Mouse (Mus musculus) megakaryocyte, embryonic 14.5 days (primary cell): ENCODE results near the gene Cacna1d. TPM values are rescaled to one million over a fixed set of nuclear protein-coding genes. Genes with fewer than 3 reads are reported as not detected.

ENCODE experiments used
- H3K27me3 ChIP-seq: replicated peaks from 2 replicates; pipeline ENCODE3; 2012; ENCODE audit warnings: inconsistent platforms
- H3K36me3 ChIP-seq: replicated peaks from 2 replicates; pipeline ENCODE3; 2012; ENCODE audit warnings: low read length, inconsistent platforms, mixed read lengths
- H3K4me1 ChIP-seq: 2 replicates; pipeline ENCODE4 v1.6.1; 2012; ENCODE audit warnings: inconsistent platforms
- H3K4me3 ChIP-seq: replicated peaks from 2 replicates; pipeline ENCODE3; 2012; ENCODE audit warnings: moderate library complexity, mild to moderate bottlenecking, inconsistent platforms
- H3K9me3 ChIP-seq: 2 replicates; pipeline ENCODE4 v1.6.1; 2012; ENCODE audit warnings: inconsistent platforms
- FLI1 ChIP-seq: IDR thresholded peaks from 2 replicates; pipeline ENCODE4 v1.6.1; 2012; ENCODE audit warnings: low read length, inconsistent platforms, mixed read lengths
- GATA1 ChIP-seq: IDR thresholded peaks from 3 replicates; pipeline ENCODE4 v1.6.1; 2012; ENCODE audit warnings: mixed read lengths, low read length, inconsistent platforms, borderline replicate concordance
- polyA plus RNA-seq: library from polyadenylated mRNA; stranded (reverse); fragments of >175 nt; gene quantifications from 2 replicates; pipeline ENCODE4 v1.2.3, GENCODE M21; 2012; ENCODE audit warnings: low replicate concordance; ENCODE audit not compliant: insufficient read depth

The Cacna1d gene
- polyA plus RNA-seq, 1 experiment = 0.02 TPM

DNA sequence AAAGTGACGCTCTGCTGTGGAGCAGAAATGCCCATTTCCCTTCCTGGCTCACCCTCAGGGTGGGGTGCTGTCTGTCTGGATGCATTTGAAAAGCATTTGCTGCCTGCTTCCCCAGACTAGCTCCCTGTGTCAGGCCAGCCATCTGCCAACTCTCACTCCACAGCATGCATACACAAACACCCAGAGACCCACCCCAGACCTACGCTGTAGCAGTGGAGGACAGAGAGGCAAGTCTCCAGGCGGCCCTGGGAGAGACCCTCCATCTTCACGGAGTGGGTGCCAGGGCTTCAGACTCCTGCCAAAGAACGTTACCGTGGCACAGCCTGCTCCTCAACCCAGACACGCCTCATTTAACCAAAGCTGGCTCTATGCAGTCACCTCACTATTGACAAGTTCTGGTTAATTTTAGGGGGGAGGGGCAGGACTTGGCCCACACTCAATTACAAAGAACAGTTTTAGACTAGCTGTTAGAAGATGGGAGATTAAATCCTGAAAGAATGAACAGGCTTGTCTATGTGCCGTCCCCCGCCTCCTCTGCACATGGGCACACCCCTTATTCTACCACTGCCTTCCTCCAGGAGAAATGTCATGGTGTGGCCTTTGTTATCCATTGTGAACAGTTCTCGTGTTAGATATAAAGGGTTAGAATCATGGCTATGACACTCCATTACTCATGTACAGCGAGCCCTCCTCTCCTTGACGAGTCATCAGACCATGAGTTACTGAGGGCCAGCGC, 435.1 kb downstream of the Cacna1d start:
- Histone ChIP-seq H3K4me1 (peaks cover 6% of the 10 kb centered on the region; the same call in 1 of the 2 replicates), H3K9me3 (no peaks in the 10 kb centered on the region), H3K36me3 (no peaks in the 10 kb centered on the region), H3K4me3 (no peak overlapping the region), H3K27me3 (peaks cover 5% of the 10 kb centered on the region)
- TF ChIP-seq FLI1 (no peak), GATA1 (no peak)

GRCm38 (mm10) chr14:30054922-30055321, 436.3 kb downstream of the Cacna1d start:
- no peak overlapping the region for H3K4me3 ChIP-seq
- TF ChIP-seq GATA1 = no peak
- TF ChIP-seq FLI1 = no peak
- H3K36me3 ChIP-seq = no peaks in the 10 kb centered on the region
- peaks cover 6% of the 10 kb centered on the region; the same call in 1 of the 2 replicates for H3K4me1 ChIP-seq
- peaks cover 5% of the 10 kb centered on the region for H3K27me3 ChIP-seq
- H3K9me3 ChIP-seq = no peaks in the 10 kb centered on the region

GRCm38 (mm10) chr14:30050280-30050679, 441.0 kb downstream of the Cacna1d start:
- Histone ChIP-seq H3K36me3 (no peaks in the 10 kb centered on the region), H3K9me3 (peaks cover 8% of the 10 kb centered on the region; the same call in 1 of the 2 replicates), H3K4me3 (no peak overlapping the region), H3K4me1 (peaks cover 6% of the 10 kb centered on the region; the same call in 1 of the 2 replicates), H3K27me3 (peaks cover 3% of the 10 kb centered on the region)
- TF ChIP-seq FLI1 = no peak
- TF ChIP-seq GATA1 = no peak

DNA sequence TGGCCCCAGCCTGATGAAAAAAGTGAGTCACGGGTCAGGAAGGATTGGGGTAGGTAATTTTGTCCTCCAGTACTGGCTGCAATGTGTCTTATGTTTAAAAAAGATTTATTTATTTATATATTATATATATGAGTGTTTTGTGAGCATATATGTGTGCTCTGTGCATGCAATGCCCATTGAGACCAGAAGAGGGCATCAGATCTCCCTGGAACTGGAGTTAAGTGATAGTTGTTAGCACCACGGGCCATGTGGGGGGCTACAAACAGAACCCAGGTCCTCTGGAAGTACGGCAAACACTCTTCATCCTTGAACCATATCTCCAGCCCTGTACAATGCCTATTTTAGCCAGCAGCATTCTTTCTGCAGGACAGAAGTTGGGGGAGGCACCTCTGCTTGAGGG, 443.2 kb downstream of the Cacna1d start:
- H3K4me1 ChIP-seq = no peaks in the 10 kb centered on the region
- TF ChIP-seq GATA1 (no peak), FLI1 (no peak)
- peaks cover 3% of the 10 kb centered on the region for H3K27me3 ChIP-seq
- H3K9me3 ChIP-seq = peaks cover 8% of the 10 kb centered on the region; the same call in 1 of the 2 replicates
- H3K4me3 ChIP-seq = no peak overlapping the region
- H3K36me3 ChIP-seq = no peaks in the 10 kb centered on the region

DNA sequence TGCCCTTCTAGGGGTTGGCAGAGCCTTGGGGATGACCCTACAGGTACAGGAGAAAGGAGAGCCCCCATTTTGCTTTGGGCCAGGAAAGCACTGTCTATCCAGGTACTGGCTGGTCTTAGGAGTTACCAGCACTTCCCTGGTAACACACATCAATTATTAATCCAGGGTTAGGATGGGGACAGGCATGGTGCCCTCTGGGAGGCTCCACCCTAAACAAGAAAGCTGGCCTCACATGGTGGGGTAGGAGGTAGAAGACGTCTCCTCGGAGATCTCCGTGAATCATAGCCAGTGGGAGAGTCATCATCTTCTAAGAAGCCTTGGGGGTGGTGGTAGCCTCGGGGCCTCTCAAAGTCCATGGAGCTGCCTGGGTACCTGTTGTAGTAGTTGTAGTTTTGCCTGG, 444.3 kb downstream of the Cacna1d start:
- Histone ChIP-seq H3K4me1 (no peaks in the 10 kb centered on the region), H3K27me3 (peaks cover 3% of the 10 kb centered on the region), H3K4me3 (no peak overlapping the region), H3K9me3 (peaks cover 8% of the 10 kb centered on the region; the same call in 1 of the 2 replicates), H3K36me3 (no peaks in the 10 kb centered on the region)
- TF ChIP-seq GATA1 (no peak), FLI1 (no peak)

DNA sequence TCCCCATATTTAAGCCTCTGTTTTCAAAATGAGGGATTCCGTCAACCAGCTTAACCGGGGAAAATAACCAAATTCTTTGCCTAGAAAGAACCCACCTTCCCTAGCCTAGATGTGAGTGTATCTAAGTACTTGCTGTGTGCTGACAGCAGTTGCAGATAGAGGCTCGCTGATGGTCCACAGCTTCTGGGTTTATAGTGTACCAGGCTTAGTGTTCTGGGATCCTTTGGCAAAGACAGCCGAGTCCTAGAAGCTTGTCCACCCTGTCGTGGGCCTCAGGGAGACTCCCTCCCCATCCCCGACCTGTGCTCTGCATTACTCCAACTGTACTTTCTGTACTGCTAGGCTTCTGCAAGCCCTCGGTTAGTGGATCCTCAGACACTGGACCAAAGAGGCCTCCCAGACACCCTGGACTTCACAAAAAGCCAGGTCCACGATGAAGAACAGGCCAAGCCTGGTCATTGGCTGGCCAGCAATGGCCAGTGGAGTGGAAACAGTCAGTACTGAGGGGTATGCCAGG, 445.5 kb downstream of the Cacna1d start:
- no peak overlapping the region for H3K4me3 ChIP-seq
- no peaks in the 10 kb centered on the region for H3K4me1 ChIP-seq
- peaks cover 3% of the 10 kb centered on the region for H3K27me3 ChIP-seq
- H3K36me3 ChIP-seq = no peaks in the 10 kb centered on the region
- no peak for TF ChIP-seq GATA1
- TF ChIP-seq FLI1 = no peak
- H3K9me3 ChIP-seq = peaks cover 8% of the 10 kb centered on the region; the same call in 1 of the 2 replicates

DNA sequence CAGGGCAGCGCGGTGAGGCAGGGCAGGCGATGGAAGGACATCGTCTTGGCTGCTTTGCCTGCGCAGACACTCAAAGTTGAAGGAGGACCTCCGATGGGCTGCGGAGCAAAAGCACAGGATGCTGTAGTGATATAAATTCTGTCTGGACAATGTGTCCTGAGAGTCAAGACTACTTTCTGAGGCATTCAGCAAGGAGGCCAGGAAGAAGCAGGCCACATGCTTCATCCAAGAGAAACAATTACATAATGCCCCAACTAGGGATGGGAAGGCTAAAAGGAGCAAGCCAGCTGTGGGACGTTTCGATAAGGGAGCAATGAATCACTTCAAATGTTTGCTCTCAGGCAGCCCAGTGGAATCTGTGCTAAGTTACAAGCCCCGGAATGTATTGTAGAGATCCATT, 446.0 kb downstream of the Cacna1d start:
- Histone ChIP-seq H3K4me1 (no peaks in the 10 kb centered on the region), H3K27me3 (peaks cover 3% of the 10 kb centered on the region), H3K36me3 (no peaks in the 10 kb centered on the region), H3K4me3 (no peak overlapping the region), H3K9me3 (peaks cover 8% of the 10 kb centered on the region; the same call in 1 of the 2 replicates)
- no peak for TF ChIP-seq GATA1

- TF ChIP-seq FLI1 (no peak), GATA1 (no peak)
- peaks cover 5% of the 10 kb centered on the region for H3K27me3 ChIP-seq
- H3K4me1 ChIP-seq = no peaks in the 10 kb centered on the region
- H3K9me3 ChIP-seq = peaks cover 8% of the 10 kb centered on the region; the same call in 1 of the 2 replicates
- no peak overlapping the region for H3K4me3 ChIP-seq
- H3K36me3 ChIP-seq = no peaks in the 10 kb centered on the region
These were observed 447.8 kb downstream of the Cacna1d start for GRCm38 (mm10) chr14:30043356-30043940.

GRCm38 (mm10) chr14:30041836-30042235, 449.4 kb downstream of the Cacna1d start:
- no peak overlapping the region for H3K4me3 ChIP-seq
- H3K36me3 ChIP-seq = no peaks in the 10 kb centered on the region
- H3K4me1 ChIP-seq = no peaks in the 10 kb centered on the region
- peaks cover 7% of the 10 kb centered on the region for H3K27me3 ChIP-seq
- no peaks in the 10 kb centered on the region for H3K9me3 ChIP-seq
- TF ChIP-seq FLI1 = no peak
- no peak for TF ChIP-seq GATA1

GRCm38 (mm10) chr14:30039413-30039812, 451.8 kb downstream of the Cacna1d start:
- H3K9me3 ChIP-seq = no peaks in the 10 kb centered on the region
- H3K4me3 ChIP-seq = no peak overlapping the region
- H3K4me1 ChIP-seq = no peaks in the 10 kb centered on the region
- no peaks in the 10 kb centered on the region for H3K36me3 ChIP-seq
- TF ChIP-seq FLI1 (no peak), GATA1 (no peak)
- H3K27me3 ChIP-seq = peaks cover 13% of the 10 kb centered on the region
